Mouse (Mus musculus): ENCODE measurements around the gene Oxsm. TPM values are rescaled to one million over a fixed set of nuclear protein-coding genes. Genes with fewer than 3 reads are reported as not detected.
A peak's percentile ranks its signal among the peaks of the same experiment; 100 is the strongest.

The Oxsm gene
- total and polyA plus RNA-seq, 2 experiments = 13.3 to 19.6 TPM

- WGBS = 74% methylated on average over 3 of the region's 3 CpGs
- no peaks in the 10 kb centered on the region for H3K27me3 ChIP-seq (ENCODE audit: control insufficient read depth, insufficient read depth, low read length)
- no peaks in the 10 kb centered on the region for H3K79me2 ChIP-seq (ENCODE audit: control insufficient read depth, insufficient read depth, low read length)
- no peak overlapping the region for H3K4me3 ChIP-seq (ENCODE audit: insufficient read depth, low read depth, low read length)
- TF ChIP-seq CTCF (IDR thresholded peaks at IDR 0.05; ENCODE audit: low read depth, low read length) (no peak), POLR2A (IDR thresholded peaks at IDR 0.05; ENCODE audit: extremely low read depth, insufficient read depth, low read length) (no peak)
- no peaks in the 10 kb centered on the region for H3K4me1 ChIP-seq (ENCODE audit: control insufficient read depth, insufficient read depth, low read length)
- H3K9ac ChIP-seq (ENCODE audit: low read depth, low read length) = no peak overlapping the region
- H3K27ac ChIP-seq (replicated peaks; ENCODE audit: insufficient read depth, low read depth, low read length) = no peak overlapping the region
- DNase-seq (ENCODE audit: extremely low read depth, low read depth, low spot score) = no peak
- H3K36me3 ChIP-seq (ENCODE audit: control insufficient read depth, insufficient read depth, low read length) = peaks cover 7% of the 10 kb centered on the region; the same call in 1 of the 2 replicates
Observed at GRCm38 (mm10) chr14:16236466-16236865, 13.1 kb downstream of the Oxsm start.

- H3K36me3 ChIP-seq (ENCODE audit: control insufficient read depth, insufficient read depth, low read length) = no peaks in the 10 kb centered on the region
- no peak overlapping the region for H3K9ac ChIP-seq (ENCODE audit: low read depth, low read length)
- TF ChIP-seq CTCF (IDR thresholded peaks at IDR 0.05; ENCODE audit: low read depth, low read length) = no peak
- no peak for TF ChIP-seq POLR2A (IDR thresholded peaks at IDR 0.05; ENCODE audit: extremely low read depth, insufficient read depth, low read length)
- no peak for DNase-seq (ENCODE audit: extremely low read depth, low read depth, low spot score)
- no peaks in the 10 kb centered on the region for H3K4me1 ChIP-seq (ENCODE audit: control insufficient read depth, insufficient read depth, low read length)
- no peaks in the 10 kb centered on the region for H3K79me2 ChIP-seq (ENCODE audit: control insufficient read depth, insufficient read depth, low read length)
- 49% methylated on average over 1 of the region's 1 CpGs for WGBS
- H3K4me3 ChIP-seq (ENCODE audit: insufficient read depth, low read depth, low read length) = no peak overlapping the region
- H3K27me3 ChIP-seq (ENCODE audit: control insufficient read depth, insufficient read depth, low read length) = no peaks in the 10 kb centered on the region
- H3K27ac ChIP-seq (replicated peaks; ENCODE audit: insufficient read depth, low read depth, low read length) = no peak overlapping the region
Observed at GRCm38 (mm10) chr14:16233515-16233914, 16.1 kb downstream of the Oxsm start.

- Histone ChIP-seq H3K36me3 (ENCODE audit: control insufficient read depth, insufficient read depth, low read length) (no peaks in the 10 kb centered on the region), H3K27me3 (ENCODE audit: control insufficient read depth, insufficient read depth, low read length) (no peaks in the 10 kb centered on the region), H3K9ac (ENCODE audit: low read depth, low read length) (no peak overlapping the region), H3K27ac (replicated peaks; ENCODE audit: insufficient read depth, low read depth, low read length) (no peak overlapping the region), H3K4me1 (ENCODE audit: control insufficient read depth, insufficient read depth, low read length) (no peaks in the 10 kb centered on the region), H3K79me2 (ENCODE audit: control insufficient read depth, insufficient read depth, low read length) (no peaks in the 10 kb centered on the region), H3K4me3 (ENCODE audit: insufficient read depth, low read depth, low read length) (no peak overlapping the region)
- TF ChIP-seq CTCF (IDR thresholded peaks at IDR 0.05; ENCODE audit: low read depth, low read length) (no peak), POLR2A (IDR thresholded peaks at IDR 0.05; ENCODE audit: extremely low read depth, insufficient read depth, low read length) (no peak)
- DNase-seq (ENCODE audit: extremely low read depth, low read depth, low spot score) = no peak
Observed at GRCm38 (mm10) chr14:16230581-16230980, 19.0 kb downstream of the Oxsm start.

- WGBS = 81% methylated on average over 2 of the region's 2 CpGs
- Histone ChIP-seq H3K9ac (ENCODE audit: low read depth, low read length) (no peak overlapping the region), H3K4me1 (ENCODE audit: control insufficient read depth, insufficient read depth, low read length) (no peaks in the 10 kb centered on the region), H3K36me3 (ENCODE audit: control insufficient read depth, insufficient read depth, low read length) (no peaks in the 10 kb centered on the region), H3K4me3 (ENCODE audit: insufficient read depth, low read depth, low read length) (no peak overlapping the region), H3K79me2 (ENCODE audit: control insufficient read depth, insufficient read depth, low read length) (no peaks in the 10 kb centered on the region), H3K27me3 (ENCODE audit: control insufficient read depth, insufficient read depth, low read length) (no peaks in the 10 kb centered on the region), H3K27ac (replicated peaks; ENCODE audit: insufficient read depth, low read depth, low read length) (no peak overlapping the region)
- no peak for TF ChIP-seq CTCF (IDR thresholded peaks at IDR 0.05; ENCODE audit: low read depth, low read length)
- TF ChIP-seq POLR2A (IDR thresholded peaks at IDR 0.05; ENCODE audit: extremely low read depth, insufficient read depth, low read length) = no peak
- no peak for DNase-seq (ENCODE audit: extremely low read depth, low read depth, low spot score)
Observed at GRCm38 (mm10) chr14:16229395-16229794, 20.2 kb downstream of the Oxsm start.

GRCm38 (mm10) chr14:16219015-16219414, 30.6 kb downstream of the Oxsm start:
- WGBS = 54% methylated on average over 2 of the region's 2 CpGs

GRCm38 (mm10) chr14:16207722-16208121, 41.9 kb downstream of the Oxsm start:
- no peaks in the 10 kb centered on the region for H3K27me3 ChIP-seq (ENCODE audit: control insufficient read depth, insufficient read depth, low read length)
- no peak for TF ChIP-seq POLR2A (IDR thresholded peaks at IDR 0.05; ENCODE audit: extremely low read depth, insufficient read depth, low read length)
- DNase-seq (ENCODE audit: extremely low read depth, low read depth, low spot score) = no peak

More at GRCm38 (mm10) chr14:16219015-16219414, 30.6 kb downstream of the Oxsm start:
- Histone ChIP-seq H3K27me3 (ENCODE audit: control insufficient read depth, insufficient read depth, low read length) (no peaks in the 10 kb centered on the region), H3K4me3 (ENCODE audit: insufficient read depth, low read depth, low read length) (no peak overlapping the region), H3K9ac (ENCODE audit: low read depth, low read length) (no peak overlapping the region), H3K27ac (replicated peaks; ENCODE audit: insufficient read depth, low read depth, low read length) (no peak overlapping the region), H3K36me3 (ENCODE audit: control insufficient read depth, insufficient read depth, low read length) (no peaks in the 10 kb centered on the region), H3K79me2 (ENCODE audit: control insufficient read depth, insufficient read depth, low read length) (no peaks in the 10 kb centered on the region), H3K4me1 (ENCODE audit: control insufficient read depth, insufficient read depth, low read length) (no peaks in the 10 kb centered on the region)
- no peak for TF ChIP-seq POLR2A (IDR thresholded peaks at IDR 0.05; ENCODE audit: extremely low read depth, insufficient read depth, low read length)
- TF ChIP-seq CTCF (IDR thresholded peaks at IDR 0.05; ENCODE audit: low read depth, low read length) = peak; percentile 44
- peak; percentile 51 for DNase-seq (ENCODE audit: extremely low read depth, low read depth, low spot score)

More at GRCm38 (mm10) chr14:16207722-16208121, 41.9 kb downstream of the Oxsm start:
- Histone ChIP-seq H3K27ac (replicated peaks; ENCODE audit: insufficient read depth, low read depth, low read length) (no peak overlapping the region), H3K36me3 (ENCODE audit: control insufficient read depth, insufficient read depth, low read length) (no peaks in the 10 kb centered on the region), H3K4me1 (ENCODE audit: control insufficient read depth, insufficient read depth, low read length) (no peaks in the 10 kb centered on the region), H3K9ac (ENCODE audit: low read depth, low read length) (no peak overlapping the region), H3K79me2 (ENCODE audit: control insufficient read depth, insufficient read depth, low read length) (no peaks in the 10 kb centered on the region), H3K4me3 (ENCODE audit: insufficient read depth, low read depth, low read length) (no peak overlapping the region)

Measured in liver, adult 2 months (tissue).